Comparison of ENCODE assay signal across 7 mouse cellular contexts in genomic region chr8:94999956-95000355, GRCm38 (mm10). TPM values are rescaled to one million over a fixed set of nuclear protein-coding genes. Genes with fewer than 3 reads are reported as not detected.
DNase-seq lines count a peak whose midpoint lies in the region; ATAC-seq and TF ChIP-seq lines count a peak whose summit lies in the region.

No protein-coding gene starts in this region.

- no peak for ATAC-seq in kidney, postnatal 0 days (replicated peaks; ENCODE audit: low FRiP score, low read depth)
- no peak for ATAC-seq in midbrain, embryonic 13.5 days

- TF ChIP-seq POLR2A in heart, adult 2 months (IDR thresholded peaks at IDR 0.05; ENCODE audit: insufficient read depth, low read depth, low read length), result peak; percentile 56; the same call in 1 of the 2 replicates

- no peaks in the 10 kb centered on the region for H3K9me3 ChIP-seq in forebrain, embryonic 10.5 days
- H3K9me3 ChIP-seq in kidney, postnatal 0 days (replicated peaks; ENCODE audit: low read length), result no peaks in the 10 kb centered on the region
- H3K9me3 ChIP-seq in midbrain, embryonic 13.5 days, result no peaks in the 10 kb centered on the region

- no peak overlapping the region for H3K9ac ChIP-seq in heart, adult 2 months (ENCODE audit: low read depth, low read length)
- no peak overlapping the region for H3K9ac ChIP-seq in kidney, postnatal 0 days (ENCODE audit: low read depth, low read length)
- peak overlapping the region; percentile 97 for H3K9ac ChIP-seq in midbrain, embryonic 13.5 days (replicated peaks)

- 68% methylated on average over 6 of the region's 6 CpGs for WGBS in forebrain, embryonic 10.5 days
- WGBS in heart, adult 2 months, result 52% methylated on average over 6 of the region's 6 CpGs
- 33% methylated on average over 6 of the region's 6 CpGs for WGBS in kidney, postnatal 0 days
- 28% methylated on average over 6 of the region's 6 CpGs for WGBS in midbrain, embryonic 13.5 days

- H3K27me3 ChIP-seq in forebrain, embryonic 10.5 days (ENCODE audit: poor library complexity, severe bottlenecking), result no peaks in the 10 kb centered on the region
- no peaks in the 10 kb centered on the region for H3K27me3 ChIP-seq in heart, adult 2 months (ENCODE audit: control insufficient read depth, insufficient read depth, low read length)
- H3K27me3 ChIP-seq in kidney, postnatal 0 days (ENCODE audit: insufficient read depth, low read length), result no peaks in the 10 kb centered on the region
- H3K27me3 ChIP-seq in midbrain, embryonic 13.5 days, result no peaks in the 10 kb centered on the region

- intact Hi-C loops in heart, adult 2 months (cut with DNase I), result loop anchor here (2.0 kb wide), 1 partner anchor 15 kb away; no protein-coding TSS in a partner anchor

- peaks cover 53% of the 10 kb centered on the region for H3K36me3 ChIP-seq in forebrain, embryonic 10.5 days (replicated peaks)
- H3K36me3 ChIP-seq in heart, adult 2 months (ENCODE audit: control insufficient read depth, insufficient read depth, low read length), result no peaks in the 10 kb centered on the region
- H3K36me3 ChIP-seq in kidney, postnatal 0 days (ENCODE audit: insufficient read depth, low read length), result 0 out of 2 replicates have a peak, but pooled peaks cover 6% of the 10 kb centered on the region
- peaks cover 29% of the 10 kb centered on the region for H3K36me3 ChIP-seq in midbrain, embryonic 13.5 days

- no peaks in the 10 kb centered on the region for H3K79me2 ChIP-seq in heart, adult 2 months (replicated peaks; ENCODE audit: control insufficient read depth, insufficient read depth, low read length)

- H3K4me3 ChIP-seq in forebrain, embryonic 10.5 days, result peak overlapping the region; percentile 62
- no peak overlapping the region for H3K4me3 ChIP-seq in heart, adult 2 months
- H3K4me3 ChIP-seq in kidney, postnatal 0 days (replicated peaks; ENCODE audit: low read depth, low read length), result no peak overlapping the region
- peak overlapping the region; percentile 71 for H3K4me3 ChIP-seq in midbrain, embryonic 13.5 days (replicated peaks)

- peak overlapping the region; percentile 96 for H3K27ac ChIP-seq in forebrain, embryonic 10.5 days
- H3K27ac ChIP-seq in heart, adult 2 months, result peak overlapping the region; percentile 93
- peak overlapping the region; percentile 78 for H3K27ac ChIP-seq in kidney, postnatal 0 days
- H3K27ac ChIP-seq in midbrain, embryonic 13.5 days, result peak overlapping the region; percentile 96

- peaks cover 75% of the 10 kb centered on the region for H3K4me1 ChIP-seq in forebrain, embryonic 10.5 days
- H3K4me1 ChIP-seq in heart, adult 2 months (ENCODE audit: control insufficient read depth, insufficient read depth, low read length), result peaks cover 28% of the 10 kb centered on the region
- peaks cover 26% of the 10 kb centered on the region for H3K4me1 ChIP-seq in kidney, postnatal 0 days (replicated peaks; ENCODE audit: insufficient read depth, low read length)
- peaks cover 63% of the 10 kb centered on the region for H3K4me1 ChIP-seq in midbrain, embryonic 13.5 days (replicated peaks)

- TF ChIP-seq EP300 in heart, adult 2 months (IDR thresholded peaks at IDR 0.05; ENCODE audit: insufficient read depth, low read depth, low read length), result peak; percentile 99

- no peak for TF ChIP-seq CTCF in heart, adult 2 months (IDR thresholded peaks at IDR 0.05)
- TF ChIP-seq CTCF in kidney, postnatal 0 days (IDR thresholded peaks at IDR 0.05; ENCODE audit: low read depth), result no peak

- no peak overlapping the region for H3K4me2 ChIP-seq in kidney, postnatal 0 days (ENCODE audit: low read length)
- peak overlapping the region; percentile 98 for H3K4me2 ChIP-seq in midbrain, embryonic 13.5 days (replicated peaks)

- no peak for DNase-seq in forebrain, embryonic 10.5 days (ENCODE audit: extremely low spot score, low spot score)
- DNase-seq in heart, adult 2 months, result peak; percentile 63 to 75
- DNase-seq in kidney, postnatal 0 days (ENCODE audit: low spot score), result peak; percentile 57
- DNase-seq in cerebellum, adult 9-10 months, result no peak
- no peak for DNase-seq in cerebellum, postnatal 4 days (ENCODE audit: low spot score in 2 of 2)
- DNase-seq in frontal cortex, adult 2 months (ENCODE audit: extremely low spot score in 1 of 2, low spot score in 1 of 2), result no peak

RNA-seq across cellular contexts. Expression of gene Adgrg3, which starts 17.5 kb away (rescaled TPM):
- polyA plus RNA-seq in forebrain, embryonic 10.5 days (2016; fragmentation: Nextera tagmentation; extraction: Ambion mirVana), result 4.9 and 5.2 TPM in 2 replicates
- 1 to 10 TPM; 1.3 to 2.5 TPM for total RNA-seq in heart, adult 2 months (2021)
- polyA plus RNA-seq in heart, adult 2 months (2012; rRNA removed), result 4.3 and 4.9 TPM in 2 replicates
- 3.7 and 4.4 TPM in 2 replicates for polyA plus RNA-seq in kidney, postnatal 0 days (2015; fragmentation: Nextera tagmentation; extraction: Ambion mirVana)
- 0.96 and 1.3 TPM in 2 replicates for polyA plus RNA-seq in midbrain, embryonic 13.5 days (2015; fragmentation: Nextera tagmentation; extraction: Ambion mirVana)
- 0.54 and 0.59 TPM in 2 replicates for polyA plus RNA-seq in frontal cortex, adult 2 months (2012; rRNA removed)

RNA-seq across cellular contexts. Expression of gene Adgrg1, which starts 25.4 kb away (rescaled TPM):
- polyA plus RNA-seq in forebrain, embryonic 10.5 days (2016; fragmentation: Nextera tagmentation; extraction: Ambion mirVana), result 94.8 and 107 TPM in 2 replicates
- total RNA-seq in heart, adult 2 months (2021), result 10 to 100 TPM; 52.1 to 67.8 TPM
- polyA plus RNA-seq in heart, adult 2 months (2012; rRNA removed), result 96.1 and 107 TPM in 2 replicates
- polyA plus RNA-seq in kidney, postnatal 0 days (2015; fragmentation: Nextera tagmentation; extraction: Ambion mirVana), result 109 and 125 TPM in 2 replicates
- polyA plus RNA-seq in midbrain, embryonic 13.5 days (2015; fragmentation: Nextera tagmentation; extraction: Ambion mirVana), result 189 and 212 TPM in 2 replicates
- polyA plus RNA-seq in frontal cortex, adult 2 months (2012; rRNA removed), result 127 and 147 TPM in 2 replicates

RNA-seq across cellular contexts. Expression of gene Drc7, which starts 54.9 kb away (rescaled TPM):
- polyA plus RNA-seq in forebrain, embryonic 10.5 days (2016; fragmentation: Nextera tagmentation; extraction: Ambion mirVana), result 0.18 and 0.24 TPM in 2 replicates
- not detected for total RNA-seq in heart, adult 2 months (2021)
- 0.41 TPM in 1 of 2 replicates, not detected in the other for polyA plus RNA-seq in heart, adult 2 months (2012; rRNA removed)
- not detected in 2 replicates for polyA plus RNA-seq in kidney, postnatal 0 days (2015; fragmentation: Nextera tagmentation; extraction: Ambion mirVana)
- polyA plus RNA-seq in midbrain, embryonic 13.5 days (2015; fragmentation: Nextera tagmentation; extraction: Ambion mirVana), result 0.24 and 0.58 TPM in 2 replicates
- 0.80 and 1.2 TPM in 2 replicates for polyA plus RNA-seq in frontal cortex, adult 2 months (2012; rRNA removed)

Comparison
In these comparisons a context has a peak if more than half of its experiments do, and no peak if none do; other contexts are left out.
1. DNase-seq: peak in heart, adult 2 months (2 of 2) and kidney, postnatal 0 days (single experiment); none in forebrain, embryonic 10.5 days (single experiment), cerebellum, adult 9-10 months (single experiment), cerebellum, postnatal 4 days (0 of 2) and frontal cortex, adult 2 months (0 of 2).
2. H3K4me3 ChIP-seq: peak in forebrain, embryonic 10.5 days (single experiment) and midbrain, embryonic 13.5 days (single experiment); none in heart, adult 2 months (single experiment) and kidney, postnatal 0 days (single experiment).
3. Peak in every context shown above with its lines, with median percentiles within 50 percentile points of each other: H3K27ac ChIP-seq.